Mouse (Mus musculus): ENCODE data around the gene Psmb7.

DNA sequence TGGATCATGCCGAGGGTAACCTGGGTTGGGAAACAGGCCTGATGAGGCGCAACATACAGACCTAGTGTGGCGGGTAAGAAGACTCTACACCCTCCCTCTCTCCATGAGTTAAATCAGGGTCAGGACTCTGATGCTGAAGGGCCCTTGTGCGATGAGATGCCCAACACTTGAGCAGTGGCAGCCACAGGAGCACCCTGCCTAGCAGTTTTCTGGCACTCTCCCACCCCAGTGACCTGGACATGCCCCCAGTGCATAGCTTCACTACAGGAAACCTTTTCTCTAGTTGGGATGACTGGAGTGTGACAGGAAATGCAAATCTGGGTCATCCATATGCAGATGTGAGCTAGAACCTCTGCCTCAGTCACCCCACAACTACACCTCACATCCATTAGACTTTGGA lies 88.2 kb downstream of the Psmb7 start:
- TF ChIP-seq POLR2A (IDR thresholded peaks at IDR 0.05; ENCODE audit: low read depth, low read length) (no peak), CTCF (IDR thresholded peaks at IDR 0.05; ENCODE audit: extremely low read depth, insufficient read length, insufficient replicate concordance, low read depth, low read length) (no peak)

All from small intestine, adult 2 months (tissue).